Mouse (Mus musculus) olfactory bulb, adult 2 months (tissue): ENCODE results near the gene Tenm3. TPM values are rescaled to one million over a fixed set of nuclear protein-coding genes. Genes with fewer than 3 reads are reported as not detected.

ENCODE experiments used
- H3K27ac ChIP-seq: fragments of 200-500 bp; 2 replicates; pipeline ENCODE4 v1.5.1; 2012; ENCODE audit warnings: low read depth, low read length; ENCODE audit not compliant: insufficient read depth
- H3K4me1 ChIP-seq: fragments of 200-500 bp; 2 replicates; pipeline ENCODE4 v1.6.1; 2012; ENCODE audit warnings: low read length; ENCODE audit not compliant: control insufficient read depth, insufficient read depth
- H3K4me3 ChIP-seq: fragments of 200-500 bp; 2 replicates; pipeline ENCODE4 v1.5.1; 2012; ENCODE audit warnings: mild to moderate bottlenecking, low read depth, low read length, moderate library complexity; ENCODE audit not compliant: insufficient read depth
- CTCF ChIP-seq: fragments of 200-500 bp; IDR thresholded peaks from 2 replicates; pipeline ENCODE4 v1.5.1; 2012; ENCODE audit warnings: low read depth, mild to moderate bottlenecking, low read length, moderate library complexity; ENCODE audit not compliant: insufficient read depth
- POLR2A ChIP-seq: fragments of 200-500 bp; IDR thresholded peaks from 2 replicates; pipeline ENCODE4 v1.6.1; 2012; ENCODE audit warnings: mild to moderate bottlenecking, low read depth, low read length, moderate library complexity; ENCODE audit not compliant: insufficient read depth
- WGBS: fragments of 180-500 bp; shearing (Covaris S2); methylation state at CpG from one replicate; pipeline ENCODE4 v1.1.7; 2018; 5-methylcytosine and 5-hydroxymethylcytosine counted together
- polyA plus RNA-seq: library from polyadenylated mRNA; stranded (reverse); fragments of >200 nt; gene quantifications from 2 replicates; pipeline ENCODE4 v1.2.4, GENCODE M21; 2012; ENCODE audit warnings: low replicate concordance; ENCODE audit not compliant: missing spikeins, insufficient read depth, insufficient read length

Gene Tenm3
- polyA plus RNA-seq, 1 experiment: 52.2 TPM

DNA sequence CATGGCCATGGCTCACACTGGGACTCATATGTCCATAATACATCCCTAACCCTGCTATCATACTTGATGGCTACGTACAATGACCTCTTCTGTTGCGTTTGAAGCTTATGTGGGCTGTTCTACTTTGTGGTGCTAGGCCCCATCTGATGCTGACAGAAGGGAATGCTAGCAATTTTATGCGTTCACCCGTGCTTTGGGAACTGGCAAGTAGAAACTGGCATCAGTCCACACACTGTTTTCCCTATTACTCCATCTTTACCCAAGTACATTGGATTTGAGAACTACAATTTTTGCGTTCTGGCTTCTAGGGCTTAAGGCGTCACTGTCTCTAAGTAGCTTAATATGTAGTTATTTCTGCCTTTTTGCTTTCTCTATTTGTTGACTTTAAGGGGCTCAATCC lies 490.3 kb downstream of the Tenm3 start:
- H3K27ac ChIP-seq: no peak overlapping the region
- no peaks in the 10 kb centered on the region for H3K4me1 ChIP-seq
- H3K4me3 ChIP-seq: no peak overlapping the region
- TF ChIP-seq CTCF (no peak), POLR2A (no peak)
- WGBS: 76% methylated on average over 6 of the region's 6 CpGs

DNA sequence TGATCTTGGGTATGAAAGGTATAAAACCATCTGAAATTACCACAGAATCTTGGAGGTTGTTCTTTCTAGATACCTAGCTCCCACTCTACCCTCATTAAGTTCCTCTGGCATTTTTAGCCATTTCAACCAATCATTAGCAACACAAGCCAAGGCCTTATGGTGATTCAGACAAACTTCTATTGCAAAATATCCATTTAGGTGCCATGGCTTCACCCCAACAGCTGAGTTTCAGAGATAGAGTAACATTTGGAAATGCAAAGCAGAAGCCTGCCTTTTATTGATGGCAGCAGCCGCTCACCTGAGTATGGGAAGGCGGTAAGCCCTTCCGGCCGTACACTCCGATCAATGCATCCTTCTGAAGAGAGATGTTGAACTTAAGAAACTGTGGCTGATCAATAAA lies 494.9 kb downstream of the Tenm3 start:
- TF ChIP-seq CTCF: no peak
- no peak for TF ChIP-seq POLR2A
- no peak overlapping the region for H3K27ac ChIP-seq
- H3K4me3 ChIP-seq: no peak overlapping the region
- 96% methylated on average over 5 of the region's 5 CpGs for WGBS
- H3K4me1 ChIP-seq: no peaks in the 10 kb centered on the region

DNA sequence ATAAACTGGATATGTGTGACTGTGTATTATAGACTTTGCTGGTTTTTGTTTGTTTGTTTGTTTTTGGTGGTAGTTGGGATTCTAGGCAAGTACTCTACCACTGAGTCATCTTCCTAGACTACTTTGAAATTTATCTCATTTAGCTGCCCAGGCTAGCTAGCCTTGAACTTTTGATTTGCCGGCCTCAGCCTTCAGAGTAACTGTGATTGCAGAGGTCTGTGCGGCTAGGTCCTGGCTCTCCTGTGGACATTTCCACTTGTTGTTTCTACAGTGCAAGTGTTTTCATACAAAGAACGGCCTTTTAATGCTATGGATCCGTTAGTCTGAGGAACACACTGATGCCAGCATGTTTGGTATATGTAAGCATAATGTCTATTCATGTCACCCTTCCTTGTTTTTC lies 495.4 kb downstream of the Tenm3 start:
- WGBS: 96% methylated on average over 4 of the region's 4 CpGs
- Histone ChIP-seq H3K4me1 (no peaks in the 10 kb centered on the region), H3K4me3 (no peak overlapping the region), H3K27ac (no peak overlapping the region)
- TF ChIP-seq CTCF (no peak), POLR2A (no peak)

DNA sequence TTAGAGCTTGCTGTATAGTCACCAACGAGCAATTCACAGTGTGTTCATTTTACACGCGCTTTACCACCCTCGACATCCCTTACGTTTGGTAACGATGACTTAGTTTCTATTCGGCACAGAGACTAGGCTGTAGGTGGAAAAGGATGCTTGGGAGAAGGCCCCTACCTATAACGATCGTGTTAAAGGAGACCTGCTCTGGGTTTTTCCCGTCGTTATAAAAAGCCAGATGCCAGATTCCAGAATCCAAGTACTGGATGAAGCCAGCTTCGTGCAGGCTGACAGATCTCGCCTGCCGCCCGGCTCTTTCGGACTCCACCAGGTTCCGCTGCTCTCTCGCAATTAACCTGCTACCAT lies 500.7 kb downstream of the Tenm3 start:
- H3K4me1 ChIP-seq: peaks cover 6% of the 10 kb centered on the region; the same call in 1 of the 2 replicates
- no peak overlapping the region for H3K27ac ChIP-seq
- TF ChIP-seq POLR2A: no peak
- no peak for TF ChIP-seq CTCF
- 83% methylated on average over 18 of the region's 18 CpGs for WGBS
- no peak overlapping the region for H3K4me3 ChIP-seq

DNA sequence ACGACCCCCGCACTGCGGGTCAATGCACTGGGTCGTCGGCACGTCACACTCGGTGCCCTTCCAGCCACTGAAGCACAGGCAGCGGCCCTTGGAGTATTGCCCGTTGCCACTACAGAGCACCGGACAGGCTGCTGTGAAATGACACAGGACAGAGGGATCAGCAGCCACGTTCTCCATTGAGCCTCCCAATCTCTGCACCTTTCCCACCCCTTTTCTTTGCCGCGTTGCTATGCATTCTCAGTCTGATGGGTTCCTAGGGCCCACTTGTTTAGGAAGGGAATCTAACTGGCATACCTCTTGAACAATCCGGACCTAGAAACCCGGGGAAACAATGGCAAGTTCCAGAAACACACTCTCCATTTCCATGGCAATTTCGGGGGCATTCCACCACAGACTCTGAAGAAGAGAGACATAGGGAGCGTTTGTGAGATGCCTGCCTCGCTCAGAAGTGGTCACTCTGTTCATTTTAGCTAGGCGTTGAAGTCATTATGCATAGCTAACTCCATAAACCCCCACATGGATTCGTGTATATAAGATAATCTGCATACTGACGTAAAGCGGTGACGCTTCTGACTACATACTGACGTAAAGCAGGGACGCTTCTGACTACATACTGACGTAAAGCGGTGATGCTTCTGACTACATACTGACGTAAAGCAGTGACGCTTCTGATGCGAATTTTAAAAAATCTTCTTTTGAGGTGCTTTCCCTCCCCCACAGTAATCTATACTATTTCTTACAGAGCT lies 501.3 kb downstream of the Tenm3 start:
- peaks cover 7% of the 10 kb centered on the region; the same call in 1 of the 2 replicates for H3K4me1 ChIP-seq
- H3K4me3 ChIP-seq: no peak overlapping the region
- TF ChIP-seq CTCF (no peak), POLR2A (no peak)
- no peak overlapping the region for H3K27ac ChIP-seq
- 66% methylated on average over 30 of the region's 30 CpGs for WGBS

DNA sequence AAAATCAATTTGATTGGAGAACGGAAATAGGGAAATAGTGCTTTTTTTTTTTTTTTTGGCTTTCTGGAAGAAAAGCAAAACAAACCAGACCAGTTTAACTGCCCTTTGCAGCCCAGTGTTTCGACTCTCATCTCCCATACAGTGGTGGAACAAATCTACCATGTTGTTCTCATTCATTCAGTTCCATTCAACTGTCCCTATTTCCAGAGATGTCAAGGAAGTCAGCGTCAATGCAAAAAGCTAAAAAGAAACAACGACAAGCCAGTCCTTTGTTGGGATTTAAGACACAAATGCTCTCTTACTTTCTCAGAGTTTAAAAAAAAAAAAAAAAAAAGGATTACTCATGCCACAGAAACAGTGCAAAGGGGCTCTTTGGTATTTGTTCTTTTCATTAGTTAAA lies 502.1 kb downstream of the Tenm3 start:
- Histone ChIP-seq H3K27ac (no peak overlapping the region), H3K4me1 (peaks cover 8% of the 10 kb centered on the region; the same call in 1 of the 2 replicates), H3K4me3 (no peak overlapping the region)
- no peak for TF ChIP-seq POLR2A
- TF ChIP-seq CTCF: no peak
- 49% methylated on average over 4 of the region's 4 CpGs for WGBS

DNA sequence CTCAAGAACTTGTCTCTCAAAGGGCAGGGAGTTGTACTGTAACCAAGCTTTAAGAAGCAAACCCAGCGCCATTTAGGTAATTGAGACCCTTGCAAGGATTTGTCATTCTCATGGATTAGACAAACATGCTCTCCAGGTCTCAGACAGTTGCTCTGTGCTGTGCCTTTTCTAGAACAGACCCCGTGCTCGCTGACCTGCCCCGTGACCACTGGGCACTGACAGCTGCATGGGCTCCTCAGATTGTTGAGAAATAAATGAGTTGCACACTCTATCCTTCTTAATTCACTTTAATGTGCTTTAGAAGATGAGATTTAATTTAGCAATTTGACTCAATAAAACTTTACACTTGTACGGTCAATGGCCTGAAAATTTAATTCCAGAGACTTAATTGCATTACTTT lies 502.5 kb downstream of the Tenm3 start:
- 90% methylated on average over 5 of the region's 5 CpGs for WGBS
- Histone ChIP-seq H3K27ac (no peak overlapping the region), H3K4me3 (no peak overlapping the region), H3K4me1 (peaks cover 8% of the 10 kb centered on the region; the same call in 1 of the 2 replicates)
- TF ChIP-seq CTCF (no peak), POLR2A (no peak)

DNA sequence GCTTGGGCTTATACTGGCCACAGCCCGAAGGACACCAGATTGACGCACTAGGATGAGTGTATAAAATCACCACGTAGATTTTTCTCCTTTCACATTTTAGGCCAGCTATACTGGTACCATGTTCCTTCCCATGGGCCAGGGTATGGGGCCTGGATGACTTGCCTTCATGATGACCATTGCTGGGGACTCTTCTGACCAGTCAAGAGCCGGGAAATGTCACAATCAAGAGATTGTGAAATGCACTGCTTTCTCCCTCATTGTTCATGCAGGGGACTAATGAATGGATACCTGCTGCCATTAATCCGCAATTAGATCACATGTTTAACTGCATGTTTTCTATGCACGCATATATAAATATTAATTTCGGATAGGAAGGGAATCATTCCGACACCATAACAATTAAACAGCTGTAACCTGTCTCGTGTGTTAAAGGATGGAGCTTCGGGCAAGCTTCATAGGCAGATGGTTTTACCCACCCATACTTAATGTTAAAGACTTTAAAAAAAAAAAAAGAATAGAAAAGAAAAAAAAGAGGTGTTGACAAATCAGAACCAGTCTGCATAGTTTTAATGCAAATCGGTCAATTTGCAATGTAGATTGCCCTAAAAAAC lies 521.0 kb downstream of the Tenm3 start:
- Histone ChIP-seq H3K4me1 (no peaks in the 10 kb centered on the region), H3K4me3 (no peak overlapping the region), H3K27ac (no peak overlapping the region)
- TF ChIP-seq POLR2A (no peak), CTCF (no peak)
- WGBS: 71% methylated on average over 11 of the region's 11 CpGs

DNA sequence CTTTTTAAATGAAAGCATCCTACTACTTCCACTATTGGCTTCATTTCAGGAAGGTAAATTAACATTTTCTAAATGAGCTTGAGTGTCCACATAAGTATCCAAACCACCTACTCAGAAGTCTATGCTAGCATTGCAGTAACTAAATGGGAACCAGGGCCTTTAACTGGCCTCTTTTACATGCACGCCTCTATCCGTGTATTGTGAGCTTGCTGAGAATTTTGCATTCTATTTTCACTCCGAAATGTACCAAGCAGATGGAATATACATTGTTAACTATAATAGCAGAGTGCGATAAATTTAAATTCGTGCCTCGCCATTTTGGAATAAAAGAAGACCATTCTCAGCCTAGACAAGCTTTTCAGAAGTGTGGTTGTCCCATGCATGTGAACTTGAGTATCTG lies 521.5 kb downstream of the Tenm3 start:
- no peak overlapping the region for H3K27ac ChIP-seq
- no peak for TF ChIP-seq POLR2A
- no peak for TF ChIP-seq CTCF
- H3K4me3 ChIP-seq: no peak overlapping the region
- 87% methylated on average over 6 of the region's 6 CpGs for WGBS
- no peaks in the 10 kb centered on the region for H3K4me1 ChIP-seq

DNA sequence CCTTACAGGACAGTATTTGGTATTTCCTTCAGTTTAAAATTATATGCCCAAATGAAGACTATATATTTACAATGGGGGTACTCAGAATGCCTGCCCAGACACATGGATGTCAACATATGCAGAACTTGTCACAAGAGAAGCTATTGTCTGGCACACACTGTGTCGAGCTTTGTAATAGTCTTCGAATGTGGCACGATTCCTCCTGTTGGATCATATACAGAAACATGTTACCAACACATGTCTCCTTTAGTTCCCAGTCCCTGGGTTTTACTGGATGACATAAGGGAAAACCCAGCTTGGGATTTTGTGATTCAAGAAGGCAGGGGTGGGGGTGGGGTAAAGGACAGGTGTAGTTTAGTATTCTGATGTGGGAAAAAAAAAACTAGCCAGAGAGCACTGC lies 524.1 kb downstream of the Tenm3 start:
- no peak overlapping the region for H3K27ac ChIP-seq
- no peaks in the 10 kb centered on the region for H3K4me1 ChIP-seq
- no peak overlapping the region for H3K4me3 ChIP-seq
- WGBS: 88% methylated on average over 3 of the region's 3 CpGs
- TF ChIP-seq POLR2A (no peak), CTCF (no peak)
